Mouse (Mus musculus) bone marrow, adult 2 months (tissue): ENCODE measurements around the gene Pip5k1c. TPM values are rescaled to one million over a fixed set of nuclear protein-coding genes. Genes with fewer than 3 reads are reported as not detected.

Experiments
- H3K27ac ChIP-seq: fragments of 200-500 bp; 2 replicates; pipeline ENCODE4 v1.5.1; 2012; ENCODE audit warnings: low read depth, mild to moderate bottlenecking, control low read depth, inconsistent platforms, low read length; ENCODE audit not compliant: control insufficient read depth, poor library complexity, insufficient read depth
- H3K4me1 ChIP-seq: fragments of 200-500 bp; 2 replicates; pipeline ENCODE4 v1.6.1; 2011; ENCODE audit warnings: low read length; ENCODE audit not compliant: control insufficient read depth, insufficient read depth
- H3K4me3 ChIP-seq: fragments of 200-500 bp; replicated peaks from 2 replicates; pipeline ENCODE3; 2011; ENCODE audit warnings: mild to moderate bottlenecking, low read depth, low read length, control low read depth; ENCODE audit not compliant: control insufficient read depth
- CTCF ChIP-seq: fragments of 200-500 bp; IDR thresholded peaks from 2 replicates; pipeline ENCODE4 v1.5.1; 2011; ENCODE audit warnings: low read length, control low read depth; ENCODE audit not compliant: control insufficient read depth, insufficient read depth
- POLR2A ChIP-seq: fragments of 200-500 bp; IDR thresholded peaks from 2 replicates; pipeline ENCODE4 v1.6.1; 2011; ENCODE audit warnings: low read depth, mild to moderate bottlenecking, control low read depth, low read length, borderline replicate concordance; ENCODE audit not compliant: control insufficient read depth
- WGBS: fragments of 180-500 bp; shearing (Covaris S2); methylation state at CpG from one replicate; pipeline ENCODE4 v1.1.7; 2018; 5-methylcytosine and 5-hydroxymethylcytosine counted together
- polyA plus RNA-seq: library from polyadenylated mRNA; stranded (reverse); fragments of >200 nt; gene quantifications from 2 replicates; pipeline ENCODE4 v1.2.4, GENCODE M21; 2011; ENCODE audit warnings: low replicate concordance; ENCODE audit not compliant: missing spikeins, insufficient read depth, insufficient read length

The Pip5k1c gene
- polyA plus RNA-seq, 1 experiment = 62.2 TPM

GRCm38 (mm10) chr10:81257158-81258039, 35.4 kb upstream of the Pip5k1c start:
- TF ChIP-seq POLR2A (peak; percentile 13; the same call in 1 of the 2 replicates), CTCF (no peak)
- 2% methylated on average over 62 of the region's 62 CpGs for WGBS
- H3K4me1 ChIP-seq = peaks cover 6% of the 10 kb centered on the region
- peak overlapping the region; percentile 17; the same call in 1 of the 2 replicates for H3K27ac ChIP-seq
- H3K4me3 ChIP-seq = peak overlapping the region; percentile 74

GRCm38 (mm10) chr10:81259225-81259884, 33.4 kb upstream of the Pip5k1c start:
- Histone ChIP-seq H3K27ac (no peak overlapping the region), H3K4me3 (no peak overlapping the region), H3K4me1 (peaks cover 5% of the 10 kb centered on the region; the same call in 1 of the 2 replicates)
- TF ChIP-seq CTCF (no peak), POLR2A (no peak)
- whole genome bisulfite sequencing = 75% methylated on average over 21 of the region's 21 CpGs

- H3K4me1 ChIP-seq = peaks cover 1% of the 10 kb centered on the region; the same call in 1 of the 2 replicates
- no peak overlapping the region for H3K27ac ChIP-seq
- WGBS = 93% methylated on average over 4 of the region's 4 CpGs
- TF ChIP-seq POLR2A (no peak), CTCF (no peak)
- H3K4me3 ChIP-seq = no peak overlapping the region
Observed at GRCm38 (mm10) chr10:81261025-81261424, 31.7 kb upstream of the Pip5k1c start.

GRCm38 (mm10) chr10:81265540-81265939, 27.2 kb upstream of the Pip5k1c start:
- H3K27ac ChIP-seq = no peak overlapping the region
- no peaks in the 10 kb centered on the region for H3K4me1 ChIP-seq
- no peak overlapping the region for H3K4me3 ChIP-seq
- 87% methylated on average over 8 of the region's 8 CpGs for WGBS
- TF ChIP-seq CTCF (no peak), POLR2A (no peak)

GRCm38 (mm10) chr10:81266211-81267105, 26.3 kb upstream of the Pip5k1c start, which contains the start of the genes Mrpl54 and Apba3:
Mrpl54 (minus strand) TSS chr10:81266934.
Apba3 (plus strand) TSS chr10:81266960.
- Histone ChIP-seq H3K4me1 (no peaks in the 10 kb centered on the region), H3K4me3 (peak within 1 kb of the TSS; percentile 89), H3K27ac (peak within 1 kb of the TSS; percentile 87)
- TF ChIP-seq POLR2A (no peak; the same call in 1 of the 2 replicates), CTCF (no peak)
- WGBS = under 1% methylated on average over 48 of the region's 48 CpGs

- H3K4me3 ChIP-seq = peak overlapping the region; percentile 74
- no peaks in the 10 kb centered on the region for H3K4me1 ChIP-seq
- 6% methylated on average over 23 of the region's 23 CpGs for WGBS
- no peak overlapping the region for H3K27ac ChIP-seq
- TF ChIP-seq POLR2A (no peak; the same call in 1 of the 2 replicates), CTCF (no peak)
Observed at GRCm38 (mm10) chr10:81268056-81268455, 24.7 kb upstream of the Pip5k1c start.

GRCm38 (mm10) chr10:81268643-81269412, 23.9 kb upstream of the Pip5k1c start:
- peak overlapping the region; percentile 74 for H3K4me3 ChIP-seq
- TF ChIP-seq POLR2A (no peak), CTCF (no peak)
- no peaks in the 10 kb centered on the region for H3K4me1 ChIP-seq
- no peak overlapping the region for H3K27ac ChIP-seq
- 82% methylated on average over 16 of the region's 16 CpGs for WGBS
